Mouse (Mus musculus) lung, adult 2 months (tissue): ENCODE data around the gene Prg2.

ENCODE experiments used
- CTCF ChIP-seq: fragments of 200-500 bp; IDR thresholded peaks from 2 replicates; pipeline ENCODE4 v1.5.1; 2011; ENCODE audit warnings: mild to moderate bottlenecking, low read length, control low read depth; ENCODE audit not compliant: insufficient read depth
- POLR2A ChIP-seq: fragments of 200-500 bp; IDR thresholded peaks from 2 replicates; pipeline ENCODE4 v1.6.1; 2011; ENCODE audit warnings: low read depth, mild to moderate bottlenecking, control low read depth, low read length, borderline replicate concordance; ENCODE audit errors: extremely low read depth

- TF ChIP-seq CTCF (no peak), POLR2A (no peak)
Observed at GRCm38 (mm10) chr2:84941332-84941731, 38.9 kb upstream of the Prg2 start.
